Mouse (Mus musculus) erythroblast, embryonic 14.5 days (primary cell): ENCODE measurements around the gene Fbxo42.

Experiments used
- GATA1 ChIP-seq: IDR thresholded peaks from 2 replicates; pipeline ENCODE4 v1.6.1; 2012; ENCODE audit warnings: low read length, inconsistent platforms, mixed read lengths
- TAL1 ChIP-seq: IDR thresholded peaks from 3 replicates; pipeline ENCODE4 v1.6.1; 2012; ENCODE audit warnings: low read length, inconsistent platforms, mixed read lengths

GRCm38 (mm10) chr4:141238492-141239387, 91.0 kb downstream of the Fbxo42 start:
- TF ChIP-seq TAL1 (no peak), GATA1 (no peak)
